Mouse (Mus musculus): ENCODE measurements around the gene Hist1h1c.

The Hist1h1c gene

GRCm38 (mm10) chr13:23738677-23739068, at the start of gene Hist1h1c:
Gene Hist1h1c (plus strand): TSS chr13:23738808.
- DNase-seq = peak; percentile 93

- DNase-seq = no peak
Observed at GRCm38 (mm10) chr13:23688956-23689355, 49.7 kb upstream of the Hist1h1c start.

GRCm38 (mm10) chr13:23689459-23689858, 49.1 kb upstream of the Hist1h1c start:
- no peak for DNase-seq

- peak; percentile 51 for DNase-seq
Observed at GRCm38 (mm10) chr13:23693856-23694440, 44.7 kb upstream of the Hist1h1c start.

- no peak for DNase-seq
Observed at GRCm38 (mm10) chr13:23694956-23695355, 43.7 kb upstream of the Hist1h1c start.

GRCm38 (mm10) chr13:23695514-23695913, 43.1 kb upstream of the Hist1h1c start, which contains the start of gene Hist1h1t:
Gene Hist1h1t (plus strand): TSS chr13:23695814.
- DNase-seq = no peak

- peak; percentile 25 for DNase-seq
Observed at GRCm38 (mm10) chr13:23696061-23696474, 42.5 kb upstream of the Hist1h1c start.

- DNase-seq = peak; percentile 76
Observed at GRCm38 (mm10) chr13:23697491-23698299, 40.9 kb upstream of the Hist1h1c start.

GRCm38 (mm10) chr13:23698300-23698693, 40.3 kb upstream of the Hist1h1c start, which contains the start of gene Hist1h4c:
Gene Hist1h4c (minus strand): TSS chr13:23698454.
- DNase-seq = peak; percentile 98

- peak; percentile 6 for DNase-seq
Observed at GRCm38 (mm10) chr13:23698996-23699395, 39.6 kb upstream of the Hist1h1c start.

GRCm38 (mm10) chr13:23699767-23700166, 38.8 kb upstream of the Hist1h1c start:
- no peak for DNase-seq

- DNase-seq = peak; percentile 81
Observed at GRCm38 (mm10) chr13:23700786-23701520, 37.7 kb upstream of the Hist1h1c start.

- DNase-seq = peak; percentile 1
Observed at GRCm38 (mm10) chr13:23702220-23702619, 36.4 kb upstream of the Hist1h1c start.

GRCm38 (mm10) chr13:23702801-23703200, 35.8 kb upstream of the Hist1h1c start:
- DNase-seq = peak; percentile 3

GRCm38 (mm10) chr13:23705751-23706356, 32.8 kb upstream of the Hist1h1c start:
- no peak for DNase-seq

GRCm38 (mm10) chr13:23706771-23707170, 31.8 kb upstream of the Hist1h1c start:
- DNase-seq = no peak

GRCm38 (mm10) chr13:23708041-23708440, 30.6 kb upstream of the Hist1h1c start:
- no peak for DNase-seq

GRCm38 (mm10) chr13:23708654-23709053, 30.0 kb upstream of the Hist1h1c start:
- DNase-seq = peak; percentile 24

- no peak for DNase-seq
Observed at GRCm38 (mm10) chr13:23709714-23710373, 28.8 kb upstream of the Hist1h1c start.

- peak; percentile 71 for DNase-seq
Observed at GRCm38 (mm10) chr13:23710374-23711089, 28.1 kb upstream of the Hist1h1c start, which contains the start of gene Hfe. Gene Hfe (minus strand): TSS chr13:23710854.

- peak; percentile 1 for DNase-seq
Observed at GRCm38 (mm10) chr13:23716261-23717042, 22.2 kb upstream of the Hist1h1c start.
